Mouse (Mus musculus): Measurements from ENCODE around the gene Plbd2. TPM values are rescaled to one million over a fixed set of nuclear protein-coding genes. Genes with fewer than 3 reads are reported as not detected.

Gene Plbd2
- polyA plus RNA-seq, 1 experiment from 2014 or later = 22.1 TPM

DNA sequence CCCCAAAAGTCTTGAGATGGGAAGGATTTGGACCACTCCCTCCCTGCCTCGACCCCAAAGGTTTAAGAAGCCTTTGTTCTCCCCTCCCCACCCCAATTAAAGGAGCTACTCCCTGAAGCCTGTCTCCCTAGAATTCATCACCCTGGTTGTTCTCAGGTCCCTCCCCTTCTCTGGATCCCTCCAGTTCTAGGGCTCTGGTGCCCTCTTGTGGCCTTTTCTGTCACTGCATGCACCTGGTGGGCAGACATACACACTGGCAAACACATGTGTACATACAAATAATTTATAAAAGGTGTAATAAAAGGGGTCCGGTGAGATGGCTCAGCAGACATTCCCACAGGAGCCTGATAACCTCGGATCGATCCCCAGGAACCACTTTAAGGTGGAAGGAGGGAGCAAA lies 39.1 kb downstream of the Plbd2 start:
- ATAC-seq (ENCODE audit: low FRiP score) = no peak
- Histone ChIP-seq H3K9me3 (ENCODE audit: control insufficient read depth, low read length) (no peaks in the 10 kb centered on the region), H3K4me2 (replicated peaks; ENCODE audit: low read depth, low read length) (no peak overlapping the region), H3K4me1 (replicated peaks; ENCODE audit: control insufficient read depth, insufficient read depth, low read length) (no peaks in the 10 kb centered on the region), H3K36me3 (ENCODE audit: control insufficient read depth, insufficient read depth, low read length) (no peaks in the 10 kb centered on the region), H3K9ac (ENCODE audit: low read depth, low read length) (no peak overlapping the region), H3K27me3 (ENCODE audit: control insufficient read depth, insufficient read depth, low read length) (no peaks in the 10 kb centered on the region), H3K27ac (ENCODE audit: low read depth, low read length) (no peak overlapping the region), H3K4me3 (ENCODE audit: low read depth, low read length) (no peak overlapping the region)
- peak; percentile 61 for DNase-seq (ENCODE audit: low spot score)
- WGBS = 79% methylated on average over 4 of the region's 4 CpGs

- Histone ChIP-seq H3K36me3 (ENCODE audit: control insufficient read depth, insufficient read depth, low read length) (no peaks in the 10 kb centered on the region), H3K9me3 (ENCODE audit: control insufficient read depth, low read length) (no peaks in the 10 kb centered on the region), H3K4me3 (ENCODE audit: low read depth, low read length) (no peak overlapping the region), H3K9ac (ENCODE audit: low read depth, low read length) (no peak overlapping the region), H3K4me1 (replicated peaks; ENCODE audit: control insufficient read depth, insufficient read depth, low read length) (no peaks in the 10 kb centered on the region), H3K27ac (ENCODE audit: low read depth, low read length) (no peak overlapping the region), H3K4me2 (replicated peaks; ENCODE audit: low read depth, low read length) (no peak overlapping the region), H3K27me3 (ENCODE audit: control insufficient read depth, insufficient read depth, low read length) (no peaks in the 10 kb centered on the region)
- DNase-seq (ENCODE audit: low spot score) (no peak), ATAC-seq (ENCODE audit: low FRiP score) (no peak)
- WGBS = 70% methylated on average over 15 of the region's 15 CpGs
Measured at GRCm38 (mm10) chr5:120461902-120462301, 41.5 kb downstream of the Plbd2 start.

DNA sequence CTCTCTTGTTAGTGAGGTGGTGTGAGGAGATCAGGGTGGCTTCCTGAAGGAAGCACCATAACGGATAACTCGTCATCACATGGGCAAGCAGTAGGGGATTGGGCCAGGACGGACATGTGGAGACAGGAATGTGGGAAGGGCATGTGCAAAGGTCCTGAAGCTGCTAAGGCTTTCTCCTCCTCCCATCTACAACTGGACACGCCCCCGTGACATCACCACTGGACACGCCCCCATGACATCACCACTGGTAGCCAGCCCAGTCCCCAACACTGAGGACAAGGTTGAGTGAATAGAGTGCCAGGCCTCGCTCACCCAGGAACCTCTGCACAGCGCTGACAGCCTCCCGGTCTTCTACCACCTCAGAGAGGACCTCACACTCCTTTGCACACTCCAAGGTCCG lies 44.3 kb downstream of the Plbd2 start:
- Histone ChIP-seq H3K9ac (ENCODE audit: low read depth, low read length) (no peak overlapping the region), H3K27me3 (ENCODE audit: control insufficient read depth, insufficient read depth, low read length) (no peaks in the 10 kb centered on the region), H3K36me3 (ENCODE audit: control insufficient read depth, insufficient read depth, low read length) (no peaks in the 10 kb centered on the region), H3K4me3 (ENCODE audit: low read depth, low read length) (no peak overlapping the region), H3K4me1 (replicated peaks; ENCODE audit: control insufficient read depth, insufficient read depth, low read length) (no peaks in the 10 kb centered on the region), H3K4me2 (replicated peaks; ENCODE audit: low read depth, low read length) (no peak overlapping the region), H3K9me3 (ENCODE audit: control insufficient read depth, low read length) (no peaks in the 10 kb centered on the region), H3K27ac (ENCODE audit: low read depth, low read length) (no peak overlapping the region)
- ATAC-seq (ENCODE audit: low FRiP score) = no peak
- WGBS = 74% methylated on average over 10 of the region's 10 CpGs
- no peak for DNase-seq (ENCODE audit: low spot score)

DNA sequence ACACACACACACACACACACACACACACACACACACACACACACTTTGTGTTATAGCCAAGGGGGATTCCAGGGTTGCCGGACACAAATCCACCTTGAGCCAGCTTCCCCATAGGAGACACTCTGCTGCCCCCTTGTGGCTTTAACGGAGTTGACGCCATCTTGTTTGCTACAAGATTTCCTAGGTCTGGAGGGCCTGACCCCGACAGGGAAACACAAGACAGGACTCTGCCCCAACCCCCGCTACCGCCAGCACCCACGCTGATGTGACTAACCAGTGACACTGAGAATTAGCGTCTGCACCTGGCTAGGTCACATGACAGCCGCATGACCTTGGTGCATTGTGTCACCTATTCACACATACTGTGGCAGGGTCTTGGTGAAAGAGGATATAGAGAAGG lies 45.8 kb downstream of the Plbd2 start:
- no peak overlapping the region for H3K4me3 ChIP-seq (ENCODE audit: low read depth, low read length)
- no peak overlapping the region for H3K4me2 ChIP-seq (replicated peaks; ENCODE audit: low read depth, low read length)
- no peaks in the 10 kb centered on the region for H3K36me3 ChIP-seq (ENCODE audit: control insufficient read depth, insufficient read depth, low read length)
- WGBS = 6% methylated on average over 9 of the region's 9 CpGs
- peak; percentile 94 for DNase-seq (ENCODE audit: low spot score)
- peak; percentile 43; the same call in 1 of the 2 replicates for ATAC-seq (ENCODE audit: low FRiP score)
- H3K27ac ChIP-seq (ENCODE audit: low read depth, low read length) = no peak overlapping the region
- no peaks in the 10 kb centered on the region for H3K4me1 ChIP-seq (replicated peaks; ENCODE audit: control insufficient read depth, insufficient read depth, low read length)
- no peak overlapping the region for H3K9ac ChIP-seq (ENCODE audit: low read depth, low read length)
- H3K27me3 ChIP-seq (ENCODE audit: control insufficient read depth, insufficient read depth, low read length) = no peaks in the 10 kb centered on the region
- no peaks in the 10 kb centered on the region for H3K9me3 ChIP-seq (ENCODE audit: control insufficient read depth, low read length)

- no peak overlapping the region for H3K9ac ChIP-seq (ENCODE audit: low read depth, low read length)
- H3K36me3 ChIP-seq (ENCODE audit: control insufficient read depth, insufficient read depth, low read length) = no peaks in the 10 kb centered on the region
- WGBS = 52% methylated on average over 7 of the region's 7 CpGs
- H3K4me3 ChIP-seq (ENCODE audit: low read depth, low read length) = no peak overlapping the region
- no peak overlapping the region for H3K4me2 ChIP-seq (replicated peaks; ENCODE audit: low read depth, low read length)
- ATAC-seq (ENCODE audit: low FRiP score) = no peak
- no peaks in the 10 kb centered on the region for H3K9me3 ChIP-seq (ENCODE audit: control insufficient read depth, low read length)
- no peak overlapping the region for H3K27ac ChIP-seq (ENCODE audit: low read depth, low read length)
- no peaks in the 10 kb centered on the region for H3K27me3 ChIP-seq (ENCODE audit: control insufficient read depth, insufficient read depth, low read length)
- DNase-seq (ENCODE audit: low spot score) = no peak
- H3K4me1 ChIP-seq (replicated peaks; ENCODE audit: control insufficient read depth, insufficient read depth, low read length) = no peaks in the 10 kb centered on the region
Measured at GRCm38 (mm10) chr5:120456841-120457554, 46.4 kb downstream of the Plbd2 start.

DNA sequence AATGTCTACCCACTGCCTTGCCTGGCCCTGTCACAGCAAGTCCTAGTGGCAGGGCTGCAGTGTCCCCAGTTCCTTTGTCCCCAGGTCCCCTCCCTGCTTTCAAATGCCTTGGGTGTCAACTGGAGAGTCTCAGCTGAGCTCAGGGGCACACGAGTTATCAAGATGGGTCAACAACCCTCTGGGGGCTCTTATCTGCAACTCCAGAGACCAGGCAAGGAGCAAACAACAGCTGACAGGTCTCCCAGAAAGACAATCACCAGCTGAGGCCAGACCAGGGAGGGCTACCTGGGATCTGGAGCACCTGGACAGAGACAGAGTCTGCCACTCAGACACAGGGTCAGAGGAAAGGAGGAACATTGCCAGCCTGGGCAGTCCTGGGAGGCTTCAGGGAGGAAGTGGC lies 47.2 kb downstream of the Plbd2 start:
- no peak overlapping the region for H3K27ac ChIP-seq (ENCODE audit: low read depth, low read length)
- H3K4me2 ChIP-seq (replicated peaks; ENCODE audit: low read depth, low read length) = no peak overlapping the region
- DNase-seq (ENCODE audit: low spot score) (no peak), ATAC-seq (ENCODE audit: low FRiP score) (no peak)
- no peak overlapping the region for H3K4me3 ChIP-seq (ENCODE audit: low read depth, low read length)
- no peak overlapping the region for H3K9ac ChIP-seq (ENCODE audit: low read depth, low read length)
- no peaks in the 10 kb centered on the region for H3K36me3 ChIP-seq (ENCODE audit: control insufficient read depth, insufficient read depth, low read length)
- no peaks in the 10 kb centered on the region for H3K27me3 ChIP-seq (ENCODE audit: control insufficient read depth, insufficient read depth, low read length)
- H3K4me1 ChIP-seq (replicated peaks; ENCODE audit: control insufficient read depth, insufficient read depth, low read length) = no peaks in the 10 kb centered on the region
- WGBS = 40% methylated on average over 1 of the region's 1 CpGs
- H3K9me3 ChIP-seq (ENCODE audit: control insufficient read depth, low read length) = no peaks in the 10 kb centered on the region

GRCm38 (mm10) chr5:120454756-120455337 lies 48.6 kb downstream of the Plbd2 start:
- Histone ChIP-seq H3K36me3 (ENCODE audit: control insufficient read depth, insufficient read depth, low read length) (no peaks in the 10 kb centered on the region), H3K4me1 (replicated peaks; ENCODE audit: control insufficient read depth, insufficient read depth, low read length) (no peaks in the 10 kb centered on the region), H3K9me3 (ENCODE audit: control insufficient read depth, low read length) (no peaks in the 10 kb centered on the region), H3K4me3 (ENCODE audit: low read depth, low read length) (no peak overlapping the region), H3K4me2 (replicated peaks; ENCODE audit: low read depth, low read length) (no peak overlapping the region), H3K9ac (ENCODE audit: low read depth, low read length) (no peak overlapping the region), H3K27ac (ENCODE audit: low read depth, low read length) (no peak overlapping the region), H3K27me3 (ENCODE audit: control insufficient read depth, insufficient read depth, low read length) (no peaks in the 10 kb centered on the region)
- no peak for ATAC-seq (ENCODE audit: low FRiP score)
- DNase-seq (ENCODE audit: low spot score) = no peak
- 74% methylated on average over 14 of the region's 14 CpGs for WGBS

GRCm38 (mm10) chr5:120447305-120447704 lies 56.1 kb downstream of the Plbd2 start:
- H3K4me1 ChIP-seq (replicated peaks; ENCODE audit: control insufficient read depth, insufficient read depth, low read length) = no peaks in the 10 kb centered on the region
- H3K27ac ChIP-seq (ENCODE audit: low read depth, low read length) = no peak overlapping the region
- DNase-seq (ENCODE audit: low spot score) (no peak), ATAC-seq (ENCODE audit: low FRiP score) (no peak)
- H3K36me3 ChIP-seq (ENCODE audit: control insufficient read depth, insufficient read depth, low read length) = no peaks in the 10 kb centered on the region
- H3K27me3 ChIP-seq (ENCODE audit: control insufficient read depth, insufficient read depth, low read length) = no peaks in the 10 kb centered on the region
- H3K4me3 ChIP-seq (ENCODE audit: low read depth, low read length) = no peak overlapping the region
- H3K9me3 ChIP-seq (ENCODE audit: control insufficient read depth, low read length) = no peaks in the 10 kb centered on the region
- H3K9ac ChIP-seq (ENCODE audit: low read depth, low read length) = no peak overlapping the region
- 47% methylated on average over 13 of the region's 13 CpGs for WGBS
- H3K4me2 ChIP-seq (replicated peaks; ENCODE audit: low read depth, low read length) = no peak overlapping the region

DNA sequence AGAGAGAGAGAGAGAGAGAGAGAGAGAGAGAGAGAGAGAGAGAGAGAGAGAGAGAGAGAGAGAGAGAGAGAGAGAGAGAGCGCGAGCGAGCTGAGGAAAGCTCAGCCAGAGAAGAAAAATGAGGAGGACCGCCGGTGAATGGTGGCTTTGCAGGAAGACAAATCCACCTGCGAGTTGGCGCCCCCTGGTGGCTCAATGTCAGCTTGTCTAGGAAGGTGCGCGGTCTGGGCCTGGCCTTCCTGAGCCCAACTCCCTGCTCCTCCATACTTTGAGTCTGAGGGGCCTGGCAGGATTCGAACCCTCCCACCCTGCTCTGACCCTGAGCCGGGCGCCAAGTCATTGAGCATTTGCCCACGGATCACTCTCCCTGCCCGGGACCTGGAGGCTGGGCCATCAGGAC lies 62.7 kb downstream of the Plbd2 start:
- no peak overlapping the region for H3K4me2 ChIP-seq (replicated peaks; ENCODE audit: low read depth, low read length)
- H3K4me3 ChIP-seq (ENCODE audit: low read depth, low read length) = no peak overlapping the region
- peaks cover 40% of the 10 kb centered on the region for H3K27me3 ChIP-seq (ENCODE audit: control insufficient read depth, insufficient read depth, low read length)

More for the DNA sequence above, 62.7 kb downstream of the Plbd2 start:
- Histone ChIP-seq H3K9ac (ENCODE audit: low read depth, low read length) (no peak overlapping the region), H3K27ac (ENCODE audit: low read depth, low read length) (no peak overlapping the region), H3K36me3 (ENCODE audit: control insufficient read depth, insufficient read depth, low read length) (no peaks in the 10 kb centered on the region), H3K9me3 (ENCODE audit: control insufficient read depth, low read length) (no peaks in the 10 kb centered on the region), H3K4me1 (replicated peaks; ENCODE audit: control insufficient read depth, insufficient read depth, low read length) (peaks cover 17% of the 10 kb centered on the region)
- ATAC-seq (ENCODE audit: low FRiP score) (peak; percentile 36; the same call in 1 of the 2 replicates), DNase-seq (ENCODE audit: low spot score) (peak; percentile 98)
- WGBS = 4% methylated on average over 13 of the region's 14 CpGs
